Mouse (Mus musculus) heart, postnatal 10 days (tissue): ENCODE results near the gene Faf2. TPM values are rescaled to one million over a fixed set of nuclear protein-coding genes. Genes with fewer than 3 reads are reported as not detected.

ENCODE experiments used
- DNase-seq, 2 experiments: peaks; one replicate each; pipeline ENCODE4 v3.0.0; 2021
- intact Hi-C: fragments of 180-260 bp; cut with DNase I; formaldehyde crosslinking; loops from one replicate; pipeline ENCODE4 v1.15.1; 2025
- microRNA-seq, 2 experiments: library from miRNA; unstranded; fragments of <30 nt; microRNA quantifications; one replicate each; pipeline ENCODE4 v1.2.0; 2022
- total RNA-seq, 2 experiments: library from RNA; stranded (reverse); gene quantifications; 2 replicates each; pipeline ENCODE4 v1.2.3; 2021

Faf2 gene
- total RNA-seq, 2 experiments from 2014 or later: 30.9 to 33.1 TPM

- DNase-seq: no peak
- intact Hi-C loops: no loop called here
Measured at GRCm38 (mm10) chr13:54695479-54696230, 74.1 kb downstream of the Faf2 start.

DNA sequence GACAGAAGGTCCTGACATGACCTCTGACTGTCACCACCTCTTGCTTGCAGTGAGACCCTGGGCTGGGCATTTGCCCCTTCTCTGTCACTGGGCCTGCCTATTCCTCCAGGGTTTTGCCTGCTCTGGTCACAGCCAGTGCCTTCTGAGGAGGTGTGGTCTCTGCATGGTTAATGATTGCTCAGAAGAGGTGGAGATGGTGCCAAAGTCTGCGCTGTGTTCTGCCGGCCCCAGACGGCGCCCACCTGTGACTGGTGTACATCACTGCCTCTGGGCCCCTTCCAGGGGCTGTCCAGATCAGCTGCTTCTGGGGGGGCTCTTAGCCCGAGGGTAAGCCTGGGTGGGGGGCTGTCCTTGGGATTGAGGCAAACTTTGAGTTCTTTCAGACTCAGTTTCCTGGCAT, 79.7 kb downstream of the Faf2 start, which contains the start of gene Cdhr2:
Cdhr2 (plus strand) TSS at position 219 of the 400 bp plus-strand sequence.
- no peak for DNase-seq
- intact Hi-C loops: no loop called here

GRCm38 (mm10) chr13:54702507-54702906, 80.9 kb downstream of the Faf2 start:
- intact Hi-C loops: no loop called here
- DNase-seq: no peak

DNA sequence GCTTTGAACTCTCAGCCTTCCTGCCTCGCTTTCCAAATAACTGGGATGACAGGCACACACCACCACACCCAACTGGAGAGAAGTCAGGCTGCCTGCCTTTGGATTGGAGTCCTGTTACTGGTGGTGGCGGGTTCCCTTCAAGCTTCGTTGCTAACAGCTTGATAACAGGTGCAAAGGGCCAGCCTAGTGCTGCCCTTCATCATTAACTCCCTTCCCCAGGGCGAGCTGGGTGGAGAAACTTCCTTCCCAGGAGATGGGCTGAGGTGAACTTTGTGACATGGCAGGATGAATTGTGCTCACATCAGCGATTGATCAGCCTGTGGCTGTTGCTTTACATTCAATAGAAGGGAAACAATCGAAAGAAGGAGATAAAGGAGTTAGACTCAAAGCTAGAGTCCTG, 83.3 kb downstream of the Faf2 start:
- no peak for DNase-seq
- intact Hi-C loops: no loop called here

DNA sequence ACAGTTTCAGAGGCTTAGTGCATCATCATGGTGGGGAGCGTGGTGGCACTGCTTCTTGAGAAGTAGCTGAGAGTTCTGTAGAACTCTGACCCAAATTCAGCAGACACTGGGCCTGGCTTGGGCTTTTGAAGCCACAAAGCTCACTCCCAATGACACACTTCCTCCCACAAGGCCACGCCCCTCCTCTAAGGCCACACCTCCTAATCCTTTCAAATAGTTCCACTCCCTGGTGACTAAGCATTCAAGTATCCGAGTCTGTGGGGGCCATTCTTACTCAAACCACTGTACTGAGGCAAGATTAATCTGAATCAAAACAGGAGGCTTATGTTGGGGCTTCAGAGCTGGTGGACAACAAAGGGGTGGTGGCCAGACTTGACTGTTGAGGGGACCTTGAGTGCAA, 89.3 kb downstream of the Faf2 start:
- no peak for DNase-seq
- intact Hi-C loops: loop anchor here (10.0 kb wide), 1 partner anchor 54 kb away; the partner anchor contains the start of gene Sncb

Small RNA genes within 50 kb of the gene (microRNA-seq; reads per million reads assigned to microRNA genes)
- 0 reads per million in 2 experiments for gene Gm24195

Other genes with a start within 250 kb of the Faf2 start
- 10 to 100 TPM; 33.3 to 34.0 TPM for gene Thoc3, start 152.9 kb upstream of the Faf2 start, total RNA-seq
- gene Simc1, start 118.0 kb upstream of the Faf2 start, total RNA-seq: 1 to 10 TPM; 3.0 to 4.7 TPM
- 100 to 1,000 TPM in 1 of 2 experiments, 10 to 100 TPM in 1; 99.0 to 105 TPM for gene 4833439L19Rik, start 56.3 kb upstream of the Faf2 start, total RNA-seq
- gene Arl10, start 46.8 kb upstream of the Faf2 start, total RNA-seq: 10 to 100 TPM in 1 of 2 experiments, 1 to 10 TPM in 1; 9.6 to 11.3 TPM
- gene Nop16, start 31.7 kb upstream of the Faf2 start, total RNA-seq: 10 to 100 TPM; 17.0 to 20.0 TPM
- 100 to 1,000 TPM; 236 to 244 TPM for gene Higd2a, start 31.6 kb upstream of the Faf2 start, total RNA-seq
- 100 to 1,000 TPM in 1 of 2 experiments, 10 to 100 TPM in 1; 99.4 to 103 TPM for gene Cltb, start 10.4 kb upstream of the Faf2 start, total RNA-seq
- 10 to 100 TPM; 61.2 to 62.2 TPM for gene Rnf44, start 72.1 kb downstream of the Faf2 start, total RNA-seq
- not detected for gene Cdhr2, start 79.7 kb downstream of the Faf2 start, total RNA-seq
- under 1 TPM; 0.05 to 0.10 TPM for gene Gprin1, start 128.1 kb downstream of the Faf2 start, total RNA-seq
- gene Sncb, start 144.8 kb downstream of the Faf2 start, total RNA-seq: not detected
- gene Eif4e1b, start 162.2 kb downstream of the Faf2 start, total RNA-seq: not detected
- gene Tspan17, start 167.6 kb downstream of the Faf2 start, total RNA-seq: 10 to 100 TPM in 1 of 2 experiments, 1 to 10 TPM in 1; 10.0 to 14.3 TPM